ENCODE assay signal across 20 mouse cellular contexts in the genomic region with DNA sequence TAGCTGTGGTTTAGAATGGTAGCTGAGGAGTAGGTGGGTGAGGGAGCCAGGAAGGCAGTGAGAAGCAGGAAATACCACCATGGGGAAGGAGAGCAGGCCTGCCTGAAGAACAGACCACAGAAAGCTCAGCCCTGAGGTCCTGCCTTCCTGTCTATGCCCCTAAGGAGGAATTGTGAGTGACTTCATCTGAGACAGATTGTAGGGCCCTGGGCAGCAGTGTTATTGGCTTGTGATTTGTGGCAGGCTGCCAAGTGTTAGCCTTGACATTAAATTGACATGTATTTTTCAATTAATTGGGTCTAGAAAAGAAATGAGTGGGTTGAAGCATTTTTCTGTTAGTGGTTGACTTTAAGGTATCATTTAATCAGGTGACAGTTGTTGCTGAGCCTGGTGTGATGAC. TPM values are rescaled to one million over a fixed set of nuclear protein-coding genes. Genes with fewer than 3 reads are reported as not detected.
DNase-seq lines count a peak whose midpoint lies in the region; ATAC-seq lines count a peak whose summit lies in the region.
"Had no signal": no experiment of that assay in that cellular context is flagged by ENCODE, and none has a peak within 500 bp of the region (broad histone marks: within the 10 kb centered on the region; RNA-seq: fewer than 3 reads in every experiment).

No protein-coding gene starts in this region.

- H3K4me2 ChIP-seq in hindbrain, embryonic 14.5 days (replicated peaks): no peak overlapping the region
- H3K4me2 ChIP-seq: forebrain, embryonic 15.5 days; hindbrain, embryonic 12.5 days; liver, embryonic 13.5 days; midbrain, embryonic 15.5 days; neural tube, embryonic 12.5 days had no signal

- peaks cover 47% of the 10 kb centered on the region for H3K36me3 ChIP-seq in hindbrain, embryonic 14.5 days (replicated peaks; ENCODE audit: control insufficient read depth, insufficient read depth)

- H3K27me3 ChIP-seq in hindbrain, embryonic 14.5 days (ENCODE audit: control insufficient read depth, insufficient read depth, low read length): no peaks in the 10 kb centered on the region
- H3K27me3 ChIP-seq: forebrain, embryonic 15.5 days; hindbrain, embryonic 12.5 days; liver, embryonic 13.5 days; midbrain, embryonic 15.5 days; neural tube, embryonic 12.5 days had no signal

- H3K4me3 ChIP-seq in hindbrain, embryonic 14.5 days (replicated peaks; ENCODE audit: low read length): no peak overlapping the region
- H3K4me3 ChIP-seq: embryonic facial prominence, embryonic 10.5 days; forebrain, embryonic 15.5 days; heart, embryonic 10.5 days; hindbrain, embryonic 12.5 days; liver, embryonic 13.5 days; midbrain, embryonic 15.5 days; neural tube, embryonic 12.5 days had no signal

- H3K9ac ChIP-seq in hindbrain, embryonic 14.5 days: no peak overlapping the region
- H3K9ac ChIP-seq: forebrain, embryonic 15.5 days; hindbrain, embryonic 12.5 days; liver, embryonic 13.5 days; midbrain, embryonic 15.5 days; neural tube, embryonic 12.5 days had no signal

- ATAC-seq in hindbrain, embryonic 14.5 days (ENCODE audit: low FRiP score): no peak
- ATAC-seq: forebrain, embryonic 15.5 days; midbrain, embryonic 15.5 days had no signal

- DNase-seq in thymus, postnatal 14 days: peak; percentile 24
- no peak for DNase-seq in thymus, adult 18-20 months
- DNase-seq in adrenal gland, adult 18-20 months (ENCODE audit: low spot score in 2 of 2): peak; percentile 27 to 36
- DNase-seq in adrenal gland, postnatal 36 days: peak; percentile 32 to 58
- no peak for DNase-seq in hindbrain, embryonic 14.5 days (ENCODE audit: low spot score)
- no peak for DNase-seq in kidney, adult 18-20 months
- DNase-seq in kidney, adult 8-10 months: no peak
- DNase-seq: cerebellum, adult 9-10 months; layer of hippocampus, adult 9-11 months; liver, embryonic 13.5 days; lung, adult 2 months; lung, postnatal 36 days; retina, postnatal 1 day; thymus, postnatal 25 days had no signal

- H3K4me1 ChIP-seq in hindbrain, embryonic 14.5 days (replicated peaks; ENCODE audit: control insufficient read depth, insufficient read depth, low read length): no peaks in the 10 kb centered on the region
- H3K4me1 ChIP-seq: embryonic facial prominence, embryonic 10.5 days; forebrain, embryonic 15.5 days; hindbrain, embryonic 12.5 days; midbrain, embryonic 15.5 days; neural tube, embryonic 12.5 days had no signal

- no peak overlapping the region for H3K27ac ChIP-seq in hindbrain, embryonic 14.5 days
- H3K27ac ChIP-seq: embryonic facial prominence, embryonic 10.5 days; forebrain, embryonic 15.5 days; heart, embryonic 10.5 days; hindbrain, embryonic 12.5 days; liver, embryonic 13.5 days; midbrain, embryonic 15.5 days; neural tube, embryonic 12.5 days had no signal

- no peaks in the 10 kb centered on the region for H3K9me3 ChIP-seq in hindbrain, embryonic 14.5 days (ENCODE audit: control insufficient read depth, low read length)
- H3K9me3 ChIP-seq: embryonic facial prominence, embryonic 10.5 days; forebrain, embryonic 15.5 days; heart, embryonic 10.5 days; hindbrain, embryonic 12.5 days; liver, embryonic 13.5 days; midbrain, embryonic 15.5 days; neural tube, embryonic 12.5 days had no signal

RNA-seq across cellular contexts. Expression of a gene that starts 13.8 kb away (rescaled TPM):
- 10 to 100 TPM; 50.0 to 52.9 TPM for total RNA-seq in adrenal gland, adult 18-20 months (2021)
- total RNA-seq in adrenal gland, postnatal 36 days (2021): 10 to 100 TPM; 50.3 to 57.9 TPM
- polyA plus RNA-seq in hindbrain, embryonic 14.5 days (2014; fragmentation: Nextera tagmentation; extraction: Ambion mirVana): 26.9 and 28.8 TPM in 2 replicates

RNA-seq across cellular contexts. Expression of a gene that starts 19.8 kb away (rescaled TPM):
- total RNA-seq in adrenal gland, adult 18-20 months (2021): 10 to 100 TPM; 76.6 to 86.9 TPM
- total RNA-seq in adrenal gland, postnatal 36 days (2021): 10 to 100 TPM; 71.5 to 80.4 TPM
- polyA plus RNA-seq in hindbrain, embryonic 14.5 days (2014; fragmentation: Nextera tagmentation; extraction: Ambion mirVana): 137 and 146 TPM in 2 replicates

Comparison
In these comparisons a context has a peak if more than half of its experiments do, and no peak if none do; other contexts are left out.
1. DNase-seq: peak in thymus, postnatal 14 days (single experiment), adrenal gland, adult 18-20 months (2 of 2) and adrenal gland, postnatal 36 days (2 of 2); none in thymus, adult 18-20 months (0 of 2), hindbrain, embryonic 14.5 days (single experiment), kidney, adult 18-20 months (single experiment) and kidney, adult 8-10 months (0 of 2).